Mouse (Mus musculus) small intestine, adult 10 weeks (tissue): ENCODE measurements around the gene Ctnnd2. TPM values are rescaled to one million over a fixed set of nuclear protein-coding genes. Genes with fewer than 3 reads are reported as not detected.

Experiments used
- polyA plus RNA-seq: library from polyadenylated mRNA; stranded (reverse); fragments of 350-450 nt; fragmentation: Illumina TruSeq; extraction: RNeasy Lipid Tissue Mini Kit (QIAGEN cat#74804); gene quantifications from one replicate; pipeline ENCODE4 v1.2.3, GENCODE M21; 2014; ENCODE audit warnings: low replicate concordance

Ctnnd2 gene
- 0.41 TPM for polyA plus RNA-seq

GRCm38 (mm10) chr15:30172391-30173281 lies at the start of gene Ctnnd2:
Ctnnd2 (plus strand) TSS chr15:30172593.

